Mouse (Mus musculus): ENCODE results near the gene Dnm1l.
"Not testable (repeated sequence)": the region's sequence is repeated elsewhere in the genome, so short reads cannot be mapped to it uniquely, and the experiment has no call there.

The Dnm1l gene

GRCm38 (mm10) chr16:16358481-16359100 is at the start of gene Dnm1l:
TSS of gene Dnm1l (minus strand) at chr16:16358959.
- peak; percentile 92 to 93 for DNase-seq (ENCODE audit: low spot score in 2 of 2)

- not testable (repeated sequence) for DNase-seq (ENCODE audit: low spot score in 2 of 2)
These were observed 8.5 kb upstream of the Dnm1l start for GRCm38 (mm10) chr16:16367217-16367616.

- not testable (repeated sequence) for DNase-seq (ENCODE audit: low spot score in 2 of 2)
These were observed 333 bp upstream of the Dnm1l start for GRCm38 (mm10) chr16:16359101-16359482.

DNA sequence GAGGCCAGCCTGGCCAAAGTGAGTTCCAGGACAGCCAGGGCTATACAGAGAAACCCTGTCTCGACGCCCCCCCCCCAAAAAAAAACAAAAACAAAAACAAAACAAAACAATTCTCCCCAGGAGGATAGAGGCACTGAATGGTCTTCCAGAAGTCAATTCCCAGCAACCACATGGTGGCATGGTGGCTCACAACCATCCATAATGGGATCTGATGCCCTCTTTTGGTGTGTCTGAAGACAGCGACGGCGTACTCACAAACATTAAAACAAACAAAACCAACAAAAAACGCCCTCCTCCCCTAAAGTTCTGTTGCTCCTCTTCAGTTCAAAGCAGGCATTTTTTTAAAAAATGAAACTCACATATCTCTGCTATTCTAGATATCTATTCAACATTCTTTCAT is 851 bp downstream of the Dnm1l start:
- no peak for DNase-seq (ENCODE audit: low spot score in 2 of 2)

- DNase-seq (ENCODE audit: low spot score in 2 of 2), result no peak
These were observed 12.3 kb downstream of the Dnm1l start for GRCm38 (mm10) chr16:16346420-16346819.

DNA sequence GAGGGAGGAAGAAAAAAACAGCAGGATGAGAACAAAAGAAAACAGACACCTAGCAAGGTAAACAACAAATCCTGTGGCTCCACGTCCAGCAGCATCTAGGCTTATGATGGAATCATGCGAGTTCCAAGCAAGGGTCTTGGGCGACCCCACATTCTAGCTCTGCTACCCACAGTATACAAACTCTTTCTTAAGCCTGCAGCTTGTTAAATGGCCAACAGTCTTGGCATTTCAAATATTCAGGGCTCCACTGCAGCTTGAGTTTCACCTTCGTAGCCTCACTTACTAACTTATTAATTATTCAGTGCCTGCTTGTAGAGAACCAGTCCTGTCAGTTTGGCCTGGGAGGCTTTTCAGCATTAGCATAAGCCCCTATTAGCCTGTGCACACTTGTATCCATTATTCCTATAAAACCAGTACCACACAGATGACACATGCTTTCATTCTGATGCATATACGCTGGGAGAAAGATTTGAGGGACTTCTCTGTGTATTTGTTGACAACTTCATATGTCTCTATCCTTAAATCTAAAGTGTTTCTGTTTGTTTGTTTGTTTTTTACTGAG is 32.9 kb downstream of the Dnm1l start:
- DNase-seq (ENCODE audit: low spot score in 2 of 2), result no peak

- DNase-seq (ENCODE audit: low spot score in 2 of 2), result no peak
These were observed 47.4 kb downstream of the Dnm1l start for GRCm38 (mm10) chr16:16311319-16311718.

DNA sequence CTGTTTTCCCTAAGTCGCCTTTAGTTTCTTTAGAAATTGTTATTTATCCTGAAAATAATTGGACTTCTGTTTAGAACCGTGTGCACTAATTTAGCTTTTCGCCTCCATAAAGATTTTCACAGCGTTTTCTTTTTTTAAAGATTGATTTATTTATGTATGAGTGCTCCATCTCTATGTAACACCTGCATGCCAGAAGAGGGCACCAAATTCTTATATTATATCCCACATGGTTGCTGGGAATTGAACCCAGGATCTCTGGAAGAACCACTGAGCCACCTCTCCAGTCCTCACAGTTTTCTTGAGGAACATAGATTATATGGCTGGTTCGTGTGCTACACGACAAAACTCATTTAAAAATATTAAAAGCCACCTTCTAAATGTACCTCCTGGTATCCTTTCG is 54.9 kb downstream of the Dnm1l start:
- no peak for DNase-seq (ENCODE audit: low spot score in 2 of 2)

DNA sequence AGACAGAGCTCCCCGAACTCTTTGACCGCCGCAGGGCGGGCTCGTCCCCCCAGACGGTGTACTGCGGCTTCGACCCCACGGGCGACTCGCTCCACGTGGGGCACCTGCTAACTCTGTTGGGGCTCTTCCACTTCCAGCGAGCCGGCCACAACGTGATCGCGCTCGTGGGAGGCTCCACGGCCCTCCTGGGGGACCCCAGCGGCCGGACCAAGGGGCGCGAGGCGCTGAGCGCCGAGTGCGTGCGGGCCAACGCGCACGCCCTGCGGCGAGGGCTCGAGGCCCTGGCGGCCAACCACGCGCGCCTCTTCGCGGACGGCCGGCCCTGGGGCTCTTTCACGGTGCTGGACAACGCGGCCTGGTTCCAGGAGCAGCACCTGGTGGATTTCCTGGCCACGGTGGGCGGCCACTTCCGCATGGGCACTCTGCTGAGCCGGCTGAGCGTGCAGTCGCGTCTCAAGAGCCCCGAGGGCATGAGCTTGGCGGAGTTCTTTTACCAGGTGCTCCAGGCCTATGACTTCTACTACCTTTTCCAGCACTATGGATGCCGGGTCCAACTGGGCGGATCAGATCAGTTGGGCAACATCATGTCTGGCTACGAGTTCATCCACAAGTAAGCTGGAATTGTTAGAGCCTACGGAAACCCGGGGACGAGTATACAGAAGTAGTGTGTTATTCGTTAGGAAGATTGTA is 55.5 kb downstream of the Dnm1l start:
- DNase-seq (ENCODE audit: low spot score in 2 of 2), result peak; percentile 45 to 52

GRCm38 (mm10) chr16:16302369-16303137 is 56.2 kb downstream of the Dnm1l start, which contains the start of gene Yars2:
TSS of gene Yars2 (plus strand) at chr16:16302965.
- DNase-seq (ENCODE audit: low spot score in 2 of 2), result peak; percentile 92 to 96

GRCm38 (mm10) chr16:16273752-16274151 is 85.0 kb downstream of the Dnm1l start:
- DNase-seq (ENCODE audit: low spot score in 2 of 2), result no peak

DNA sequence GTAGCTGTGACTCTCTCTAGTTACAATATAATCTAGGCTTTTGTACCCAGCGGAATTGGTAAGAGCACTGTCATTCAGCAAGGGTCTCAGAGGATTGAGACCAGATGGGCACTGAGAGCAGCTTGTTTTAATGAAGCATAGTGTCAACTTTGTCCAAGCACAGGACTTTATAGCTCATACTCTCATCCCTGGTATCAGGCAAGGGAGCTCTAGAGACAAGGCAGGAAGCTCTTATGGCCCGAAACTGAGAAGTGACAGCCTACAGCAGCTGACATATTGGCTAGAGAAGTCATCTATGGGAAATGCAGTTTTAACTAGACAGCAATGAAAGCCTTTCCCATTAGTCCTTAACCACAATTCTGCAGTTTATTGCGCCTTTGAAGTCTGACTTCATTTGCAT is 85.8 kb downstream of the Dnm1l start:
- no peak for DNase-seq (ENCODE audit: low spot score in 2 of 2)

- no peak for DNase-seq (ENCODE audit: low spot score in 2 of 2)
These were observed 96.3 kb downstream of the Dnm1l start for GRCm38 (mm10) chr16:16262436-16262835.
